Mouse (Mus musculus): ENCODE measurements around the gene Tmprss7. TPM values are rescaled to one million over a fixed set of nuclear protein-coding genes. Genes with fewer than 3 reads are reported as not detected.

Tmprss7 gene
- 0.52 and 1.1 TPM in 2 replicates for polyA plus RNA-seq (2012; rRNA removed)

GRCm38 (mm10) chr16:45693558-45693957 lies at the start of gene Tmprss7:
Gene Tmprss7 (minus strand): TSS chr16:45693658.
- no peak for DNase-seq (ENCODE audit: low read depth)

GRCm38 (mm10) chr16:45742615-45743476 lies 49.4 kb upstream of the Tmprss7 start, which contains the start of gene Abhd10:
Gene Abhd10 (minus strand): TSS chr16:45742955.
- DNase-seq (ENCODE audit: low read depth), result peak; percentile 47

GRCm38 (mm10) chr16:45737880-45738279 lies 44.4 kb upstream of the Tmprss7 start:
- no peak for DNase-seq (ENCODE audit: low read depth)

GRCm38 (mm10) chr16:45736724-45737123 lies 43.3 kb upstream of the Tmprss7 start:
- DNase-seq (ENCODE audit: low read depth), result no peak

- DNase-seq (ENCODE audit: low read depth), result no peak
These were observed 35.7 kb upstream of the Tmprss7 start for GRCm38 (mm10) chr16:45729163-45729562.

GRCm38 (mm10) chr16:45724742-45725102 lies 31.3 kb upstream of the Tmprss7 start:
- DNase-seq (ENCODE audit: low read depth), result no peak

- no peak for DNase-seq (ENCODE audit: low read depth)
These were observed 30.7 kb upstream of the Tmprss7 start, which contains the start of gene Tagln3 for GRCm38 (mm10) chr16:45724061-45724741. Gene Tagln3 (minus strand): TSS chr16:45724608.

GRCm38 (mm10) chr16:45723172-45723901 lies 29.9 kb upstream of the Tmprss7 start:
- no peak for DNase-seq (ENCODE audit: low read depth)

- no peak for DNase-seq (ENCODE audit: low read depth)
These were observed 29.0 kb upstream of the Tmprss7 start for GRCm38 (mm10) chr16:45722460-45722951.

- DNase-seq (ENCODE audit: low read depth), result no peak
These were observed 26.7 kb upstream of the Tmprss7 start for GRCm38 (mm10) chr16:45720022-45720630.

GRCm38 (mm10) chr16:45718296-45718695 lies 24.8 kb upstream of the Tmprss7 start:
- no peak for DNase-seq (ENCODE audit: low read depth)

GRCm38 (mm10) chr16:45714489-45715150 lies 21.2 kb upstream of the Tmprss7 start:
- no peak for DNase-seq (ENCODE audit: low read depth)

GRCm38 (mm10) chr16:45713878-45714277 lies 20.4 kb upstream of the Tmprss7 start:
- DNase-seq (ENCODE audit: low read depth), result no peak

GRCm38 (mm10) chr16:45713261-45713660 lies 19.8 kb upstream of the Tmprss7 start:
- DNase-seq (ENCODE audit: low read depth), result no peak

GRCm38 (mm10) chr16:45711263-45711662 lies 17.8 kb upstream of the Tmprss7 start:
- no peak for DNase-seq (ENCODE audit: low read depth)

- DNase-seq (ENCODE audit: low read depth), result no peak
These were observed 5.8 kb upstream of the Tmprss7 start for GRCm38 (mm10) chr16:45699301-45699700.

GRCm38 (mm10) chr16:45697996-45698395 lies 4.5 kb upstream of the Tmprss7 start:
- DNase-seq (ENCODE audit: low read depth), result no peak

GRCm38 (mm10) chr16:45695445-45696160 lies 2.1 kb upstream of the Tmprss7 start:
- DNase-seq (ENCODE audit: low read depth), result no peak

GRCm38 (mm10) chr16:45692851-45693250 lies 607 bp downstream of the Tmprss7 start:
- no peak for DNase-seq (ENCODE audit: low read depth)

GRCm38 (mm10) chr16:45690178-45690577 lies 3.3 kb downstream of the Tmprss7 start:
- DNase-seq (ENCODE audit: low read depth), result no peak

Measured in gonadal fat pad, adult 2 months (tissue).